Mouse (Mus musculus): ENCODE measurements around the gene Vax1. TPM values are rescaled to one million over a fixed set of nuclear protein-coding genes. Genes with fewer than 3 reads are reported as not detected.
A peak's percentile ranks its signal among the peaks of the same experiment; 100 is the strongest.

Gene Vax1
- polyA plus RNA-seq, 1 experiment from 2014 or later, result 0.89 TPM

DNA sequence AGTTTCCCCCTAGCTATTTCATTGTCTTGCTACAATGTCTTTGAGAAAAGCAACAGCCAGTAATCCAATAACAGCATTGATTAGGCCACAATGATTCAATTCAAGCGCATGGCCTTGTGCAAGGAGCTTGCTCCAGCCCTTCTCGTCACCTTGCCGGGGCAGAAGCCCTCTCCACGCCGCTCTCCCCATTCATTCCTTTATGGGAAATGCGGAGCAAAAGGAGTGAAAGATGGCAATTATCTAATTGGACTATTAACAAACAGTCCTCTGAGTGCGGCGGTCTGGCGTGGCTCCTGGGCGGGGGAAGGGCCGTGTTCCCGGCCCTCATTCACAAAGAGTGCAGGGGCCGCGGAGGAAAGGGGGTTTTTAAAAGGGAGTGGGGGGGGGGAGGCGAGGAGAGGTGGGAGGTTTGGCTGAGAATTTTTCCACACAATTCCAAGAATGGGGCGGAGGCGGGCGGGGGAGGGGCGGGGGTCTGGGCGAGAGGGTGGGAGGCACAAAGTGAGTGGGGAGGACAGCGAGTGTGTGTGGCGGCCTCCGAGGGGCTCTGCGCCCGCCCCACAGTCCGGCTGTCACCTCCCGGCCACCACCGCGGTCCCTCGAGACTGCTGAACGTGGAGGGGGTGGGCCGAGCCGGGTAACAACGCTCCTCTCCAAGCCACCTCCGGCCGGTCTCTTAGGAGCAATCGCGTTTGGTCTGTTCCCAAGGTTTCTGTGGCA, 1.5 kb upstream of the Vax1 start:
- peak overlapping the region; percentile 49 for H3K4me3 ChIP-seq (replicated peaks; ENCODE audit: low read length)
- peak overlapping the region; percentile 63 for H3K4me2 ChIP-seq (ENCODE audit: low read length)
- H3K9ac ChIP-seq (replicated peaks; ENCODE audit: low read depth, low read length), result 0 out of 2 replicates have a peak overlapping the region, but pooled peaks have one; percentile 8
- H3K9me3 ChIP-seq (ENCODE audit: control insufficient read depth, low read length), result no peaks in the 10 kb centered on the region
- under 1% methylated on average over 31 of the region's 38 CpGs for WGBS
- no peak overlapping the region; the same call in 1 of the 2 replicates for H3K27ac ChIP-seq (ENCODE audit: low read length)
- peak; percentile 63 for ATAC-seq
- peaks cover 38% of the 10 kb centered on the region for H3K4me1 ChIP-seq (replicated peaks; ENCODE audit: control insufficient read depth, insufficient read depth, low read length)
- H3K36me3 ChIP-seq (ENCODE audit: control insufficient read depth, insufficient read depth), result no peaks in the 10 kb centered on the region
- peaks cover 45% of the 10 kb centered on the region for H3K27me3 ChIP-seq (replicated peaks; ENCODE audit: control insufficient read depth, insufficient read depth, low read length)

DNA sequence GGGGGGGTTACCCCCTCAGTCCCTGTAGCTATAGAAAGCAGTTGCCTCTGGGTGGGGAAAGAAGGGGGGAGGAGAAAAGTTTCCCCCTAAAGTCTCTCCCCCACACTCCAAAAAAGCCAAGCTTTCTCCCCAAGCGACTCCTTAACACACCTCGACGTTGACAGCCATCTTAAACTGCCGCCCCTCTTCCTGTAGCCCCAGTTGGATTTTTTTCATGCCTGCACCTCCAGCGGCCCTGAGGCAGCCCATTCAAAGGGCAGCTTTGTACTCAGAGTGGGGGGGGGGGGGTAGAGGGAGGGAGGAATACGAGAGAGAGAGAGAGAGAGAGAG, 875 bp upstream of the Vax1 start:
- Histone ChIP-seq H3K4me3 (replicated peaks; ENCODE audit: low read length) (peak overlapping the region; percentile 49), H3K4me2 (ENCODE audit: low read length) (peak overlapping the region; percentile 63), H3K4me1 (replicated peaks; ENCODE audit: control insufficient read depth, insufficient read depth, low read length) (peaks cover 41% of the 10 kb centered on the region), H3K9me3 (ENCODE audit: control insufficient read depth, low read length) (no peaks in the 10 kb centered on the region), H3K27ac (ENCODE audit: low read length) (peak overlapping the region; percentile 79), H3K36me3 (ENCODE audit: control insufficient read depth, insufficient read depth) (no peaks in the 10 kb centered on the region), H3K27me3 (replicated peaks; ENCODE audit: control insufficient read depth, insufficient read depth, low read length) (peaks cover 41% of the 10 kb centered on the region), H3K9ac (replicated peaks; ENCODE audit: low read depth, low read length) (peak overlapping the region; percentile 35; the same call in 1 of the 2 replicates)
- WGBS, result 2% methylated on average over 5 of the region's 6 CpGs
- 0 out of 2 replicates have a peak, but pooled peaks have one; percentile 29 for ATAC-seq

GRCm38 (mm10) chr19:59169143-59169935, 517 bp downstream of the Vax1 start:
- H3K4me2 ChIP-seq (ENCODE audit: low read length), result peak overlapping the region; percentile 63
- H3K4me3 ChIP-seq (replicated peaks; ENCODE audit: low read length), result peak overlapping the region; percentile 49
- no peaks in the 10 kb centered on the region for H3K36me3 ChIP-seq (ENCODE audit: control insufficient read depth, insufficient read depth)
- under 1% methylated on average over 65 of the region's 65 CpGs for WGBS
- no peaks in the 10 kb centered on the region for H3K9me3 ChIP-seq (ENCODE audit: control insufficient read depth, low read length)
- H3K27me3 ChIP-seq (replicated peaks; ENCODE audit: control insufficient read depth, insufficient read depth, low read length), result peaks cover 35% of the 10 kb centered on the region
- H3K9ac ChIP-seq (replicated peaks; ENCODE audit: low read depth, low read length), result peak overlapping the region; percentile 65
- H3K4me1 ChIP-seq (replicated peaks; ENCODE audit: control insufficient read depth, insufficient read depth, low read length), result peaks cover 41% of the 10 kb centered on the region
- ATAC-seq, result 0 out of 2 replicates have a peak, but pooled peaks have one; percentile 8
- H3K27ac ChIP-seq (ENCODE audit: low read length), result peak overlapping the region; percentile 79

- Histone ChIP-seq H3K4me1 (replicated peaks; ENCODE audit: control insufficient read depth, insufficient read depth, low read length) (peaks cover 41% of the 10 kb centered on the region), H3K4me2 (ENCODE audit: low read length) (peak overlapping the region; percentile 63), H3K9me3 (ENCODE audit: control insufficient read depth, low read length) (no peaks in the 10 kb centered on the region), H3K36me3 (ENCODE audit: control insufficient read depth, insufficient read depth) (no peaks in the 10 kb centered on the region), H3K27ac (ENCODE audit: low read length) (peak overlapping the region; percentile 51), H3K9ac (replicated peaks; ENCODE audit: low read depth, low read length) (peak overlapping the region; percentile 65), H3K27me3 (replicated peaks; ENCODE audit: control insufficient read depth, insufficient read depth, low read length) (peaks cover 33% of the 10 kb centered on the region), H3K4me3 (replicated peaks; ENCODE audit: low read length) (peak overlapping the region; percentile 49)
- 6% methylated on average over 17 of the region's 17 CpGs for WGBS
- no peak for ATAC-seq
Observed at GRCm38 (mm10) chr19:59168386-59168905, 1.4 kb downstream of the Vax1 start.

DNA sequence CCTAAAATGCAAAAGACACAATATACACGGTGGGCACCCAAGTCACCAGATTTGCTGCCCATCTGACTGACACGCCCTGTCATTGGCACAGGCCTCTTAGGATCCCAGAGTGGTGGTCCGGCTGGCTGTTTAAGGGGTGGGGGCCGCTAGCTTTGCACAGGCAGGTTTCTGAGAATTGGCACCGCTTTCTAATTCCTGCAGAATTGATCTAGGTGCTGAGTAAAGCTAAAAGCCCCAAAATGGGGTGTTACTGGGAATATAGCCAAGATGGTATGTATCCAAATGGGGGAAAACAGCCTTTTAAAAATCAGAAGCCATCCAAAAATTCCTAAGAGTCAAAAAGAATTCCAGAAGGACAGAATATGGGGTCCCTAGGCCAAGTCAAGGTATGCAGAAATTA, 2.0 kb downstream of the Vax1 start:
- Histone ChIP-seq H3K4me2 (ENCODE audit: low read length) (peak overlapping the region; percentile 63), H3K27me3 (replicated peaks; ENCODE audit: control insufficient read depth, insufficient read depth, low read length) (peaks cover 37% of the 10 kb centered on the region), H3K4me1 (replicated peaks; ENCODE audit: control insufficient read depth, insufficient read depth, low read length) (peaks cover 41% of the 10 kb centered on the region)

DNA sequence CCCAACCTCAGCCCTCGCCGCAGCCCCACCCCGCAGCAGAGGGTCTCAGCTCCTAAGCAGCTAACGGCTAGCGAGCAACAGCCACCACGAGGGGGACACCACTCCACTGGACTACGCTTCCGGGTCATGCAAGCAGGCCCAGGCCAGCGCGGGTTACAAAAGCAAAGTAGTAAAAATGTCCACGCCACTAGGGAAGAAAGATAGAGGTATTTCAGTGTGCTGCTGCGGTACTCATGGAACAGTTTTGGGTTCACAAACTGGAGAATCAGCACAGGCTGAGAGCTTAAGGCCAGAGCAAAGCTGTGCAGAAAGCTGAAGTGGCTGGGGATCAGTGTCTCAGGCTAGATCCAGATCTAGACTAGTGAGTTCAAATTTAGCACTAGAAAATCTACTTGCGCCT, 3.0 kb downstream of the Vax1 start:
- Histone ChIP-seq H3K27me3 (replicated peaks; ENCODE audit: control insufficient read depth, insufficient read depth, low read length) (peaks cover 43% of the 10 kb centered on the region), H3K9me3 (ENCODE audit: control insufficient read depth, low read length) (no peaks in the 10 kb centered on the region), H3K4me1 (replicated peaks; ENCODE audit: control insufficient read depth, insufficient read depth, low read length) (peaks cover 41% of the 10 kb centered on the region)

More for the DNA sequence above, 2.0 kb downstream of the Vax1 start:
- 17% methylated on average over 5 of the region's 5 CpGs for WGBS
- H3K27ac ChIP-seq (ENCODE audit: low read length), result peak overlapping the region; percentile 51; the same call in 1 of the 2 replicates
- ATAC-seq, result no peak
- no peaks in the 10 kb centered on the region for H3K9me3 ChIP-seq (ENCODE audit: control insufficient read depth, low read length)
- peak overlapping the region; percentile 49 for H3K4me3 ChIP-seq (replicated peaks; ENCODE audit: low read length)
- peak overlapping the region; percentile 45 for H3K9ac ChIP-seq (replicated peaks; ENCODE audit: low read depth, low read length)
- no peaks in the 10 kb centered on the region for H3K36me3 ChIP-seq (ENCODE audit: control insufficient read depth, insufficient read depth)

GRCm38 (mm10) chr19:59166311-59166761, 3.5 kb downstream of the Vax1 start:
- H3K4me1 ChIP-seq (replicated peaks; ENCODE audit: control insufficient read depth, insufficient read depth, low read length), result peaks cover 37% of the 10 kb centered on the region
- peak overlapping the region; percentile 57 for H3K27ac ChIP-seq (ENCODE audit: low read length)
- H3K36me3 ChIP-seq (ENCODE audit: control insufficient read depth, insufficient read depth), result no peaks in the 10 kb centered on the region
- WGBS, result under 1% methylated on average over 54 of the region's 55 CpGs
- H3K4me3 ChIP-seq (replicated peaks; ENCODE audit: low read length), result peak overlapping the region; percentile 46
- peak; percentile 36 for ATAC-seq
- H3K4me2 ChIP-seq (ENCODE audit: low read length), result peak overlapping the region; percentile 63
- H3K27me3 ChIP-seq (replicated peaks; ENCODE audit: control insufficient read depth, insufficient read depth, low read length), result peaks cover 49% of the 10 kb centered on the region
- H3K9me3 ChIP-seq (ENCODE audit: control insufficient read depth, low read length), result no peaks in the 10 kb centered on the region
- peak overlapping the region; percentile 63 for H3K9ac ChIP-seq (replicated peaks; ENCODE audit: low read depth, low read length)

More for the DNA sequence above, 3.0 kb downstream of the Vax1 start:
- Histone ChIP-seq H3K36me3 (ENCODE audit: control insufficient read depth, insufficient read depth) (no peaks in the 10 kb centered on the region), H3K4me2 (ENCODE audit: low read length) (peak overlapping the region; percentile 63), H3K9ac (replicated peaks; ENCODE audit: low read depth, low read length) (peak overlapping the region; percentile 63), H3K4me3 (replicated peaks; ENCODE audit: low read length) (peak overlapping the region; percentile 46), H3K27ac (ENCODE audit: low read length) (peak overlapping the region; percentile 57)
- no peak for ATAC-seq
- 2% methylated on average over 13 of the region's 13 CpGs for WGBS

DNA sequence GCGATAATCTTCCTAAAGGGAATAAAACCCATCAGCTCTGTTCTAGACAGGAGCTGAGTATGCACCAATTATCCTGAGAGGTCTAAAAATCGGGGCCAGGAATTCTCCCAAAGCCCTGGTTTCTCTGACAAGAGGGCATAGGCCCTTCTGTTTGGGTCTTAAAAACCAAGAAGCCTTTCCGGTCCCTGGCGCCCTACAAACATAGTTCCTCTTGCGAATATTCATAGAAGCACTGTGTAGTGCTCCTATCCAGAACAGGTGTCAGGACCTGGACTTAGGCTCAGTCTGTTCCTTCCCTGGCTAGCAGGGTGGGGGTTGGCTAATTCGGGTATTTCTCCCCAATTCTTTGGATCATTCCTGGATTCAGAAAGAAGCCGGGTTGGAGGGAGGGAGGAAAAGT, 4.3 kb downstream of the Vax1 start:
- Histone ChIP-seq H3K4me1 (replicated peaks; ENCODE audit: control insufficient read depth, insufficient read depth, low read length) (peaks cover 33% of the 10 kb centered on the region), H3K36me3 (ENCODE audit: control insufficient read depth, insufficient read depth) (no peaks in the 10 kb centered on the region), H3K4me3 (replicated peaks; ENCODE audit: low read length) (peak overlapping the region; percentile 46; the same call in 1 of the 2 replicates), H3K4me2 (ENCODE audit: low read length) (peak overlapping the region; percentile 63), H3K27me3 (replicated peaks; ENCODE audit: control insufficient read depth, insufficient read depth, low read length) (peaks cover 53% of the 10 kb centered on the region), H3K27ac (ENCODE audit: low read length) (no peak overlapping the region), H3K9ac (replicated peaks; ENCODE audit: low read depth, low read length) (no peak overlapping the region), H3K9me3 (ENCODE audit: control insufficient read depth, low read length) (no peaks in the 10 kb centered on the region)
- ATAC-seq, result no peak
- WGBS, result 9% methylated on average over 7 of the region's 7 CpGs
